Mouse (Mus musculus) cerebellum, adult 2 months (tissue): ENCODE data around the gene Olfr1326-ps1.

Experiments used
- CTCF ChIP-seq: fragments of 200-500 bp; IDR thresholded peaks from 2 replicates; pipeline ENCODE4 v1.5.1; 2011; ENCODE audit warnings: low read depth, mild to moderate bottlenecking, control low read depth, low read length, moderate library complexity, borderline replicate concordance; ENCODE audit not compliant: insufficient read depth
- POLR2A ChIP-seq: fragments of 200-500 bp; IDR thresholded peaks from 2 replicates; pipeline ENCODE4 v1.6.1; 2011; ENCODE audit warnings: low read length, control low read depth, borderline replicate concordance; ENCODE audit not compliant: insufficient read depth

GRCm38 (mm10) chrX:74592379-74592778 lies 17.7 kb upstream of the Olfr1326-ps1 start, which contains the start of gene Olfr1325:
- TF ChIP-seq CTCF (no peak), POLR2A (no peak)
